Mouse (Mus musculus) induced T-regulatory cell, adult 2 months (primary cell): ENCODE data around the gene Bcl6.

ENCODE experiments used
- DNase-seq: peaks from one replicate; pipeline ENCODE4 v3.0.0-alpha.2; 2012; ENCODE audit warnings: low read depth

Bcl6 gene

GRCm38 (mm10) chr16:23972901-23973300 lies 15.8 kb downstream of the Bcl6 start:
- no peak for DNase-seq

DNA sequence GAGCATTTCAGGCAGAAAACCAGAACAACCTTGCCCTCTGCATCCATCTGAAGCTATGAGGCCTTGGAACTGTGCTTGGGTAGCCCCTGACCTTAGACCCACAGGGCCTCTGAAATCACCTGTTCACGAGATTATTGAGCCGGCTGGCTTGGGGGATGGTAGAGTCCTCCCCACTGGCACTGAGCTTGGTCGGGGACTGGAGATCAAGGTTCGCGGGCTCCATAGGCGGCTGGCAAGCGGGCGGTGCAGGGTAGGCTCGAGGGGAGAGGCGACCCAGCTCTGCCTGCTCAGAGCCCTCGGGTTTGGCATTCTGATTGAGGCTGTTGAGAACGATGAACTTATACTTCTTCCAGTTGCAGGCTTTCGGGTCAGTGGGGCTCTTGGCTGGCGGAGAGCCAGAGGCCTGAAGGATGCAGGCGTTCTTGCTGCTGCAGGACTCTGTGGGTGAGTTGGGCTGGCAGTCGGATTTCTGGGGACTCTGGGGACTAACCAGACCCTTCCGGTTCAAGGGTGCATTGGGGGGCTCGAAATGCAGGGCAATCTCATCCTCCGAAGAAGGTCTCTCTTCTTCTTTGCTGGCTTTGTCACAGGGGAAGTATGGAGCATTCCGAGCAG lies 16.4 kb downstream of the Bcl6 start:
- no peak for DNase-seq

- no peak for DNase-seq
These were observed 18.7 kb downstream of the Bcl6 start for GRCm38 (mm10) chr16:23969919-23970318.

- DNase-seq, result no peak
These were observed 19.8 kb downstream of the Bcl6 start for GRCm38 (mm10) chr16:23968888-23969287.

DNA sequence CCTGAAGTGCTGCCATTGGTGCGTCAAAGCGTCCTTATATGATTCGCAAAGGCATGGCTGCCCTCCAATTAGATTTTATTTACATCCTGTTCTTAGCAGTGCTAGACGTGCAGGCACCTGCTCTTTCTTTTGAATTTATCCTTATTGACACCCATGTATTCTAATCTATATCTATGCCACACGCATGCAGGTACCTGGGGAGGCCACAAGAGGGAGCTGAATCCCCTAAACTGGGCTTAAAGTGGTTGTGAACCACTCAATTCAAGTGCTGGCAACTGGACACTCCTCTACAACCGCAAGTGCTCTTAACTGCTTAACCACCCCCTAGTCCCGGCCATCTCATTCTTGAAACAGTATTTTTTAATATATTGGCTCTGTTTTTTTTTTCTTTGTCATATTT lies 21.4 kb downstream of the Bcl6 start:
- peak; percentile 60 for DNase-seq

DNA sequence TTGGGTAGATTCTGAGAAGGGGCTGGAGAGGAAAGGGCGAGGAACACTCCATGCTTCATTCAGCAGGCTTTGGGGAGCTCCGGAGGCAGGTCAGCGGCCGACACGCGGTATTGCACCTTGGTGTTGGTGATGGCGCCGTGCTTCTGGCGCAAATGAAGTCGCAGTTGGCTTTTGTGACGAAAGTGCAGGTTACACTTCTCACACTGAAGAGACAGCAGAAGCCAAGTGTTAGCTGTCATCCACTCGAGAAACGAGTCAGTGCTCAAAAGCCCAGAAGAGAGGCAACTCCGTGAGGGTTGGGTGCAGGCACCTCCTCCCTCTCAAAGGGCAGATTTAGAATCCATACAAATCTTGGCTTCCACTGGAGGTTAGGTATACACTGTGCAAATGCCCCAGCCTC lies 22.6 kb downstream of the Bcl6 start:
- no peak for DNase-seq

- DNase-seq, result no peak
These were observed 23.8 kb downstream of the Bcl6 start for GRCm38 (mm10) chr16:23964706-23965367.

GRCm38 (mm10) chr16:23963896-23964668 lies 24.6 kb downstream of the Bcl6 start:
- DNase-seq, result no peak

DNA sequence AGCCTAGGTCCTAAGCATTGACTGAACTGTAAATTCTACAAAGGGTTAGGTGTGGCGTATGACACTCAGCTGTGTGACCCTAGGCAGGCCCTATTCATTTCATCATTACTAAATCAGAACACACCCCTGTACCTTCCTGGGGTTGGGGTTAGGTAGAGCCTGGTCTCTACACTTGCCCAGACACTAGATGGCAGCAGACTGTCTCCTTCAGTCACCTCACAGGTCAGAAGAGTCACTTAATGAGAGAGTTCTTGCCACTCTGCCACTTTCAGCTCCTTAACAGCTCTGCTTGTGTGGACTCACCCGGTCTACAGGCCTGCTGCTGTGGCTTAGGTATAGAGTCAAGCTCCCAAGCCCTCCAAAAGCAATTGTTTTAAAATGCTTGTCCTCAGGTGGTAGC lies 26.3 kb downstream of the Bcl6 start:
- peak; percentile 46 for DNase-seq

DNA sequence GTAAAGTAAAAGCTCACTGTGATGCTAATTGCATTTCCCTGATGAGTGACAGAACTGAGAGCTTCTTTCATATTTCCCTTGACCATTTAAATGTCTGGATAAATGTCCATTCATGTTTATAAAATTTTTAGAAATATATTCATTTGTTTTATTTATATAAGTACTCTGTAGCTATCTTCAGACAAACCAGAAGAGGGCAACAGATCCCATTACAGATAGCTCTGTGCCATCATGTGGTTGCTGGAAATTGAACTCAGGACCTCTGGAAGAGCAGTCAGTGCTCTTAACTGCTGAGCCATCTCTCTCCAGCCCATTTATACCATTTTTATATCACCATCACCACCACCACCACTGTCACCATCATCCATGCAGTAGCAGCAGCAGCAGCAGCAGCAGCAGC lies 29.7 kb downstream of the Bcl6 start:
- no peak for DNase-seq

- DNase-seq, result no peak
These were observed 34.7 kb downstream of the Bcl6 start for GRCm38 (mm10) chr16:23953959-23954260.

DNA sequence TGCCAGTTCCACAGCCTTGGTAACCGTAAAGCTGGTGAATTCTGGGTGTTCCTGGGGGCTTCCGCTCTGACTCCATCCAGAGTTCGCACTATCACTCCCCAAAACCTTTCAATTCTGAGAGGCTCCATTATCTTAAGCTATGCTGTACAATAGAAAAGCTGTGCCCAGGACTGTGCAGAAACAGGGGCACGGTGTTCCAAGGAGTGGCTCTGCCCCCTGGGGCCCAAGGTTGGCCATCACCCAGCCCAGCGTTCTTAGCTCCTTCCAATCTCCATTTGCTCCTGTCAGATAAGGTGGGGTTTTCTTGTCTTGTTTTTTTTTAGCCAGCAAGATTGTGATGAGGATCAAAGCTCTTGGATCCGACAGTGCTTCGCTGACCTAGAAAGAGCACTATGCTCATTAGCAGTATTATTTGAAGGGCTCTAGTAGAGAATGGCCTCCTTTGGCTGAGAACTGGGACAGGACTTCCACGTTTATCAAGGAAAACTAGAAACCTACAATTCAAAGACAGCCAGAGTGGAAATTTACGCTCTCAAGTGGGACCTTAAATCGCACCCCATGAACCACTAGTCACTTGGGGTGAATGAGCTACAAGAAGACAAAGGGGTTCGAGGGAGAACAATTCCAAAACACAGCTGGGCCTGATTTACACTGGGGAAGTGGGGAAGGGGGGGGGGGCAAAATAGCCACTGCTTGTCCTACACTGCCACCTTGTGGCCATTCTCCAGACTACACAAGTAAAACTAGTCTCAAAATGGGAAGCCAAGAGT lies 35.3 kb downstream of the Bcl6 start:
- peak; percentile 68 for DNase-seq

DNA sequence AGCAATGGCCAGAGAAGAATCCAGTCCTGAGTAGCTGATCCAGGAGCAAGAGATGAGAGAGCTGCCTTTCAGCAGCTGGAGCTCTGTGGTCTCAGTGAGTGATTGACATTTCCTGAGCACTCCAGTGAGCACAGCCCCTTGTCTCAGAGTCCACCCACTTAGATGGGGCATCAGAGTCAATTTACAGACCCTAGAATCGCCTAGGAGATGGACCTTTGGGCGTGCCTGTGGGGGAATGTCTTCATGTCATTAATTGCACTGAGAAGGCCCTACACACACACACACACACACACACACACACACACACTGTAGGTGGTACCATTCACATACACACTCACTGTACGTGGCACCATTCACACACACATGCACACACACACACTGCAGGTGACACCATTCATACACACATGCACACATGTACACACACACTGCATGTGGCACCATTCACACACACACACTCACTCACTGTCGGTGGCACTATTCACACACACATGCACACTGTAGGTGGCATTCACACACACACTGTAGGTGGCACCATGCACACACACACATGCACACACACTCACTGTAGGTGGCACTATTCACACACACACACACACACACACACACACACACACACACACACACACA lies 36.4 kb downstream of the Bcl6 start:
- DNase-seq, result no peak

DNA sequence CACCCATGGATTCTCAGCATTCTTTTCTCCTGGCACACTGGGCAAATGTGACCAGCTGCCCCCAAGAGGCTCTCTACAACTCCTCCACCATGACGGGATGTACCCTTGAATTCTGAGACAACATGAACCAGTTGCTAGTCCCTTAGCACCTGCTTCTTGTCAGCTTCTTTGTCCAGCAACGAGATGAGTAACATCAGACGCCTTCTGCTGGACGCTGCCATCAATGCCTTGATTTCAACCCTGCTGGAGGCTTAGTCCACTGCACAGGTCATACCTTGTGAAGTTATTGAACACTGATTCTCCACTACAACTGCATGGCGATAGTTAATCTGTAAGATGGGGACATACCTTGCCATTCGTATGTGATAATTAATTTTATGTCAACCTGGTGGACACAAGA lies 41.0 kb downstream of the Bcl6 start:
- no peak for DNase-seq

DNA sequence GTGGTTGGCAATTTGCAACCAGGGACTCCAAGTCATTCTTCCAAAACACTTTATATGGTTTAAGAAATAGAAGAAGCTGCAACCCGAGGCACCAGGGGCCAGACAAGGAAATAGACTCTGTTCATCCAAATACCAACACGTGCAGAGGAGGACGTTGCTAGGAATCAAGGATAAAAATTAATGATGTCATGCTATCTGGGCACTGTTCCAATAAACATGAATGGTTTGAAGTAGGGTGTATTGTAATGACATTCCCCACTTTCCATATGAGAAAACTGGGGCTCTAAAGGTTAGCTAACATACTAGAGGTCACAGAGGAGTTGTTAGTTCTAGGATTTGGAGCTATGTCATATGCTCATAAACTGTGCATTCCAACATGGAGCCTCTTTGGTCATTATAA lies 43.9 kb downstream of the Bcl6 start:
- DNase-seq, result no peak

GRCm38 (mm10) chr16:23934397-23934796 lies 54.3 kb downstream of the Bcl6 start:
- DNase-seq, result no peak

GRCm38 (mm10) chr16:23932294-23932693 lies 56.4 kb downstream of the Bcl6 start, which contains the start of gene Rtp2:
Gene Rtp2, minus strand, starts transcription at chr16:23932394.
- DNase-seq, result no peak

DNA sequence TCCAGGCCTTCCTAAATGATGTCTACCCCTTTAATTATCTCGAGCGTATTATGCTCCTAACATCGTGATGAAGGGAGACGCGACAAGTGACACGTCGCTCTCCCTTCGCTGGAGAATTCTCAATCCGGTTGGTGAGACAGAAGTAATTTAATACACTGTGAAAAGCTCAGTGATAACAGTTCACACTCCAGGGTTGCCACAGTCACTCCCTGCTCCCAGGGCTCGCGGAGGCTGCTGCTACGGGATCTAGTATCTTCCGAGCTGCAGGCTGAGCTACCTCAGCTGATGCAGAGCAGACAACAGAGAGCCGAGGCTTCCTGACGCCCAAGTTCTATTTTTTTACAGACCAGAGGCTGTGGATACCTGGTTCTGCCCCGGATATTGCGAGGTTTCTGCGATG lies 57.4 kb downstream of the Bcl6 start:
- DNase-seq, result no peak

GRCm38 (mm10) chr16:23930426-23931073 lies 58.1 kb downstream of the Bcl6 start:
- DNase-seq, result no peak

GRCm38 (mm10) chr16:23927301-23928114 lies 61.1 kb downstream of the Bcl6 start:
- DNase-seq, result no peak

GRCm38 (mm10) chr16:23922906-23923305 lies 65.7 kb downstream of the Bcl6 start:
- DNase-seq, result no peak
